Mouse (Mus musculus) G1E (cell line): ENCODE data around the gene Hps1. TPM values are rescaled to one million over a fixed set of nuclear protein-coding genes. Genes with fewer than 3 reads are reported as not detected.
"Not testable (repeated sequence)": the region's sequence is repeated elsewhere in the genome, so short reads cannot be mapped to it uniquely, and the experiment has no call there.

ENCODE experiments used
- ATAC-seq: 2 replicates; pipeline ENCODE4 v1.8.0; 2016; ENCODE audit warnings: mild to moderate bottlenecking; ENCODE audit not compliant: insufficient number of reproducible peaks, poor library complexity, low FRiP score, severe bottlenecking; ENCODE audit errors: extremely low read depth
- DNase-seq: peaks from one replicate; pipeline ENCODE4 v3.0.0; 2012; ENCODE audit warnings: low spot score
- H3K27me3 ChIP-seq: 2 replicates; pipeline ENCODE4 v1.6.1; 2012; ENCODE audit warnings: mild to moderate bottlenecking, low read length, inconsistent platforms; ENCODE audit not compliant: insufficient read depth
- H3K36me3 ChIP-seq: replicated peaks from 2 replicates; pipeline ENCODE3; 2012; ENCODE audit warnings: mild to moderate bottlenecking, inconsistent platforms
- H3K4me1 ChIP-seq: 2 replicates; pipeline ENCODE4 v1.6.1; 2012; ENCODE audit warnings: low read depth, low read length, inconsistent platforms, mixed read lengths; ENCODE audit not compliant: insufficient read depth
- H3K4me3 ChIP-seq: 2 replicates; pipeline ENCODE4 v1.5.1; 2012; ENCODE audit warnings: low read depth, mild to moderate bottlenecking, inconsistent platforms, low read length, moderate library complexity, mixed read lengths
- H3K9me3 ChIP-seq: replicated peaks from 2 replicates; pipeline ENCODE4 v1.6.1; 2012; ENCODE audit warnings: inconsistent platforms
- CTCF ChIP-seq: IDR thresholded peaks from 2 replicates; pipeline ENCODE4 v1.5.1; 2012; ENCODE audit warnings: low read depth, low read length, inconsistent platforms, mixed read lengths
- GATA1 ChIP-seq: IDR thresholded peaks from 2 replicates; pipeline ENCODE4 v1.6.1; 2012; ENCODE audit warnings: borderline replicate concordance, low read length, inconsistent platforms, mixed read lengths
- GATA2 ChIP-seq: IDR thresholded peaks from 2 replicates; pipeline ENCODE4 v1.6.1; 2012; ENCODE audit warnings: low read depth, low read length, inconsistent platforms, borderline replicate concordance
- POLR2AphosphoS5 ChIP-seq: IDR thresholded peaks from 2 replicates; pipeline ENCODE4 v1.6.1; 2012; ENCODE audit warnings: low read depth, low read length, inconsistent platforms; ENCODE audit not compliant: insufficient replicate concordance
- TAL1 ChIP-seq: conservative IDR thresholded peaks from 2 replicates; pipeline ENCODE4 v1.6.1; 2012; ENCODE audit warnings: low read depth, low read length, inconsistent platforms, mixed read lengths
- polyA plus RNA-seq: library from polyadenylated mRNA; stranded (reverse); fragments of >175 nt; gene quantifications from 2 replicates; pipeline ENCODE4 v1.2.3, GENCODE M21; 2012
- total RNA-seq, 2 experiments: library from RNA; stranded (forward) in 1 of 2; stranded (reverse) in 1 of 2; fragments of 200-1000 nt in 1 of 2; fragments of >200 nt in 1 of 2; fragmentation: Nextera tagmentation in 1 of 2; gene quantifications; 2 replicates each; pipeline ENCODE4 v1.2.3; 2014 to 2017

The Hps1 gene
- total and polyA plus RNA-seq, 3 experiments, result 13.0 to 55.2 (median 22.4) TPM

GRCm38 (mm10) chr19:42785129-42785528 lies 5.4 kb upstream of the Hps1 start:
- H3K36me3 ChIP-seq, result no peaks in the 10 kb centered on the region
- no peak for ATAC-seq
- DNase-seq, result no peak
- H3K27me3 ChIP-seq, result peaks cover 29% of the 10 kb centered on the region
- H3K9me3 ChIP-seq, result no peaks in the 10 kb centered on the region
- H3K4me1 ChIP-seq, result 0 out of 2 replicates have a peak, but pooled peaks cover under 1% of the 10 kb centered on the region
- no peak for TF ChIP-seq TAL1
- no peak for TF ChIP-seq GATA2
- TF ChIP-seq GATA1, result no peak
- TF ChIP-seq POLR2AphosphoS5, result no peak
- TF ChIP-seq CTCF, result no peak
- H3K4me3 ChIP-seq, result no peak overlapping the region

GRCm38 (mm10) chr19:42780156-42780538 lies 369 bp upstream of the Hps1 start:
- peak overlapping the region; percentile 76 for H3K4me3 ChIP-seq
- H3K27me3 ChIP-seq, H3K9me3 ChIP-seq, DNase-seq: not testable (repeated sequence)
- peaks cover 28% of the 10 kb centered on the region for H3K36me3 ChIP-seq
- peaks cover 24% of the 10 kb centered on the region for H3K4me1 ChIP-seq
- ATAC-seq, result peak; percentile 2; the same call in 1 of the 2 replicates

GRCm38 (mm10) chr19:42777801-42778200 lies 2.0 kb downstream of the Hps1 start:
- Histone ChIP-seq H3K36me3 (peaks cover 36% of the 10 kb centered on the region), H3K9me3 (no peaks in the 10 kb centered on the region), H3K4me1 (peaks cover 24% of the 10 kb centered on the region), H3K4me3 (no peak overlapping the region), H3K27me3 (no peaks in the 10 kb centered on the region)
- DNase-seq (no peak), ATAC-seq (no peak)
- TF ChIP-seq GATA1 (no peak), CTCF (peak; percentile 73)

DNA sequence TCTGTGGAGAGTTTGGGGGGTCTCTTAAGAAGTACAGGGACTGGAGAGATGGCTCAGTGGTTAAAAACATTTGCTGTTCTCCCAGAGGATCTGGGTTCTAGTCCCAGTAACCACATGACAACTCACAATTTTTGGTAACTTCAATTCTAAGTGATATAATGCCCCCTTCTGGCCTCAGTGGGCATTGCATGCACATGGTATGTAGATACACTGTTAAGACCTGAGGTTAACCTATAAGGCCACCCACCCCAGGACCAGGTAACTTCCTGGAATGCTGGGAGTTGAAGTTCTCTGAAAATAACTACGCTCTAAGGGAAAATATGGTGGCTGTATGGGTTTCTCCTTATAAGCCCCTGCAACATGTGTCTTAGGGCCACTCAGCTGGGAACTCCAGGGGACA lies 3.0 kb downstream of the Hps1 start:
- Histone ChIP-seq H3K27me3 (no peaks in the 10 kb centered on the region), H3K4me1 (peaks cover 24% of the 10 kb centered on the region), H3K4me3 (no peak overlapping the region), H3K36me3 (peaks cover 42% of the 10 kb centered on the region), H3K9me3 (no peaks in the 10 kb centered on the region)
- no peak for DNase-seq
- TF ChIP-seq CTCF (peak; percentile 68), POLR2AphosphoS5 (no peak), GATA1 (no peak)
- no peak for ATAC-seq

DNA sequence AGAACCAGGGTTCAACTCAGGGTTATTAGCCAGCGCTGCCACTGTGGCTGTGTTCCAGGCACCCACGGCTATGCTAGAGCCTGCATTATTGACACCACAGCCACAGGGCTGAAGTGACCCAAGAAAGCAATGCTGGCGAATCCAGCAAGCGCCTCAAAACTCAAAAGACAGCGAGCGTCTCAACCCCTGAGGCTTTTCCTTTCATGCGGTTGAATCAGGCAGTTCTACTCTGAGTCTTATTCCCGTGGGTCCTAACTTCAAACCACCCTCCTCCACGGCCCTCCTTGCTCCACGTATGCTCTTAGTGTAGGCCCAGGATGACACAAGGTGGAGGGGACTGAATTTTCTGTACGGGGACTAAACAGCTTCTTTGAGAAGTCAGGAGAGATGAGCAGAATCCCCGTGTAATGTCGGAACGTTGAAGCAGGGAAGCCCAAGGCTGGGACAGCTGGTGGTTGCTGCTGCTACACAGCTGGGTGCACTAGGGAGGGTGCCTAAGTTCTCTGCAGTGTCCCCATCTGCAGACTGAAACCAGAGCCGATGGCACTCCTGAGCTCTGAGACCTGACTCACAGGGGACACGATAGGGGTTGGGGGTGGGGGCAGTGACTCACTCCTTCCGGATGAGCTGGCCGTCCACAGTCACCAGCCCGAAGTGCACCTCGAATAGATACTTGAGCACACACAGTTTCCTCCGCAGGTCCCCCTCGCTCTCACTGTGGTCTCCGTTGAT lies 9.5 kb downstream of the Hps1 start:
- no peak for TF ChIP-seq GATA2
- TF ChIP-seq POLR2AphosphoS5, result no peak
- no peak for TF ChIP-seq GATA1
- H3K4me3 ChIP-seq, result no peak overlapping the region
- ATAC-seq (no peak), DNase-seq (no peak)
- no peaks in the 10 kb centered on the region for H3K9me3 ChIP-seq
- H3K4me1 ChIP-seq, result no peaks in the 10 kb centered on the region
- H3K36me3 ChIP-seq, result peaks cover 76% of the 10 kb centered on the region
- H3K27me3 ChIP-seq, result no peaks in the 10 kb centered on the region

DNA sequence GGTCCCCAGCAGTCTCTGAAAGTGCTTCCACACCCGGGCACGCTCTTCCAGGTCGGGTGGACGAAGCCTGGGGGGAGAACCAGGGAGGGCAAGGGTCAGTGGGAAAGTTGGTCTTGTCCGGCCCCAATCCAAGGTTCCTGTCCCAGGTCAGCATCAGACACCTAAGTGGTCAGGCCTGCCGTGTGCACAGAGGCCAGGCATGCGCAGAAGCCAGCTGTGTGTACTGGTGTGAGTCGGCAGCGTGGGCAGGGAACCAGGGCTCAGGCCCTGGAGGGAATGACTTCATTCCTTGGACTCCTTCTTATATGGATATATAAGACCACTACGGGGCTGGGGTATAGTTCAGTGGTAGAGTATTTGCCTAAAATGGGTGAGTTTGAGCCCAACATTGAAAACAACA lies 10.1 kb downstream of the Hps1 start:
- ATAC-seq (no peak), DNase-seq (no peak)
- H3K36me3 ChIP-seq, result peaks cover 79% of the 10 kb centered on the region
- H3K4me3 ChIP-seq, result no peak overlapping the region
- no peaks in the 10 kb centered on the region for H3K4me1 ChIP-seq
- H3K27me3 ChIP-seq, result no peaks in the 10 kb centered on the region
- no peak for TF ChIP-seq GATA1
- no peak for TF ChIP-seq CTCF
- no peaks in the 10 kb centered on the region for H3K9me3 ChIP-seq

GRCm38 (mm10) chr19:42767361-42767760 lies 12.4 kb downstream of the Hps1 start:
- Histone ChIP-seq H3K4me3 (no peak overlapping the region), H3K9me3 (no peaks in the 10 kb centered on the region), H3K27me3 (no peaks in the 10 kb centered on the region), H3K36me3 (peaks cover 90% of the 10 kb centered on the region), H3K4me1 (no peaks in the 10 kb centered on the region)
- no peak for TF ChIP-seq GATA1
- no peak for TF ChIP-seq GATA2
- TF ChIP-seq TAL1, result no peak
- TF ChIP-seq CTCF, result no peak
- no peak for TF ChIP-seq POLR2AphosphoS5
- DNase-seq (no peak), ATAC-seq (no peak)
